Mouse (Mus musculus): ENCODE data around the gene Samd4b.
"Not testable (repeated sequence)": the region's sequence is repeated elsewhere in the genome, so short reads cannot be mapped to it uniquely, and the experiment has no call there.

The Samd4b gene

DNA sequence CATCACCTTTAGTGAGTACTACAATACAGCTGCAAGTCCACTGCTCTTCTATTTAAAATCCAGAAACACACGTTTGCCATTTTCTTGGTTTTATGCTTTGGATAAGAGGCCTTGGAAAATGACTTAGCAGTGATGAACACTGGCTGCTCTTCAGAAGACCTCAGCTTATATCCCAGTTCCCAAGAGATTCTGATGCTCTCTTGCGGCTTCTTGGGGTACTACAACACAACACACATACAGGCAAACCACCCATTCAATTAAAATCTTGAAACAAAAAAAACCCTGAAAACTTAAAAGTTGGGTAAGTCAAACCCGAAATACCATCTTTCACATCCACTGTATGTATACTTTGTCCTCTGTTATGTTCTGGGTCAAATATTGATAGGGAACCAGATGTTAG is 199.9 kb downstream of the Samd4b start:
- DNase-seq (ENCODE audit: low spot score): no peak

- DNase-seq (ENCODE audit: low spot score): no peak
These were observed 202.5 kb downstream of the Samd4b start for GRCm38 (mm10) chr7:28395425-28395824.

DNA sequence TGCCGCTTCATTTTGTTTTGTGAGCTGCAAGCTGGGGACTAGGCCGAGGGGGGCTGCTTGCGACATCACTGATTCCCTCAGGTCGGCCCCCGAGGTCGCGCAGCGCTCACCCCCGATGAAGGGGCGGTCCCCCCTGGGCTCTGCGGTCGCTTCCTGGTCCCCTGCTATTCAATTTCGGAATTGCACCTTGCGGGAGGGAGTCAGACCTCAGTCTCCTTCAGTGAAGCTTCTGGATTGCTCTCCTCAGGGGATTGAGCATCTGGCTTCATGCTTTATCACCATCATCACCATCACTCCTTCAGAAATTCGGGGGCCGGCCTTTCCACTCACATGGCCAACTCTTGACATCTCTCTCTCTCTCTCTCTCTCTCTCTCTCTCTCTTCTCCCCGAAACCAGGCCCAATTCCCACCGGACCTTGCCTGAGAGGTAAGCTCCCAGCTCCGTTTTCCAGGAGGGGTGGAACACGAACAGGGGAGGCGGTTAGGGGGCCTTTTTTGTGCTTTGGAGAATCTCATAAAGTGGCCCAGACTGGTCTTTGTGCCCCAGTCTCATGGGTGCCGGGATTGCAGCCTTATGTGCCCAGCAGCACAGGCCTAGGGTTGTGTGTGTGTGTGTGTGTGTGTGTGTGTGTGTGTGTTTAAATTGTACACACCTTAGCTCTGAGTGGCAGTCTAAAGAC is 204.5 kb downstream of the Samd4b start:
- no peak for DNase-seq (ENCODE audit: low spot score)

- peak; percentile 92 for DNase-seq (ENCODE audit: low spot score)
These were observed 205.3 kb downstream of the Samd4b start, which contains the start of the genes Med29 and Paf1 for GRCm38 (mm10) chr7:28392429-28393271. TSS of gene Med29 (minus strand) at chr7:28392708. TSS of gene Paf1 (plus strand) at chr7:28392951.

GRCm38 (mm10) chr7:28390331-28390730 is 207.6 kb downstream of the Samd4b start:
- no peak for DNase-seq (ENCODE audit: low spot score)

DNA sequence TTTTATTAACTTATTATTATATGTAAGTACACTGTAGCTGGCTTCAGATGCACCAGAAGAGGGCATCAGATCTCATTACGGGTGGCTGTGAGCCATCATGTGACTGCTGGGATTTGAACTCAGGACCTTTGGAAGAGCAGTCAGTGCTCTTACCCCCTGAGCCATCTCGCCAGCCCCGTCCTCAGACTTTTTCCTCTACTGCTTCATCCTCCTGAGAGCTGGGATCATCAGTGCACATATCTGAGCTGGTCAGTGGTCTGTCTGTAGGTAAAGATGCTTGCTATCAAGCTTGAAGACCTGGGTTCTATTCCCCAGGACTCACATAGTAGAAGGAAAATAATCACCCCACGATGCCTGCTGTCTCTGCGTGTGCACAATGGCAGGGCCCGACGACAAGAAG is 210.6 kb downstream of the Samd4b start:
- DNase-seq (ENCODE audit: low spot score): not testable (repeated sequence)

GRCm38 (mm10) chr7:28386877-28387276 is 211.1 kb downstream of the Samd4b start:
- not testable (repeated sequence) for DNase-seq (ENCODE audit: low spot score)

DNA sequence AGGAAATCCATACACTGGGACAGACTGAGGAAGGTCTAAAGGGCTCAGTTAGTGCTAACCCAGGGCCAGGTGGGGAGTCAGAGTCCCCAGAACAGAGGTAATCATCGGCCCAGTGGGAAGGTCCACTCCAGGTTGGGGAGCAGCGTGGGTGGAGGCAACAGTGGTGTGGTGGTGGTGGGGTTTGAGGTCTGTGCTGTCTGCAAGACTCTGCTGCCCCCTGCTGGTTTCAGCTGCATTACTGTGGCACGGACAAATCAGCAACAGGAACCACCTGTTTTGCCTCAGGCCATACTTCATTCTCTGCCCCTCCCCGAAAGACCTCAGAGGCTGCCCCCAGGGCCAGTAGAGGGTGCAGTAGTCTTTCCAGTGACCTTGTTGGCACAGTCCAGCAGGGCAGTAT is 211.5 kb downstream of the Samd4b start:
- peak; percentile 80 for DNase-seq (ENCODE audit: low spot score)

DNA sequence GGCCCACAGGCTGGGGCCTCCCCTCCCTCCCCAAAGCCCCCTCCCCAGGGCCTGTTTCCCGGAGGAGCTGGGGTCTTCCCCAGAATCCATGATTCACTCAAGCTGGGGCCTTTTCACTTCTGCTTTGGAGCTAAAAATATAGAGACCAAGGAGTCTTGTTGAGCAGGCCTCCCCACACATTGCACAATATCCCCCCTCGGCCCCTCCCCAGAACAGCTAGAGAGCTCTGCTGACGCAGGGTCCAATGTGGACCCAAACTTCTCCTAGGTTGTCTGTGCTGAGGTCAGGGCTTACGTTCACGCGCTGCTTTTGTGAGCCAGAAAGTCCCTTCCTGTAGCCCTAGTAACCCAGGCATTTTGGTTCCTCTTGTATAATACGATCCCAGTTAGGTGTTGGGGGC is 211.9 kb downstream of the Samd4b start:
- no peak for DNase-seq (ENCODE audit: low spot score)

DNA sequence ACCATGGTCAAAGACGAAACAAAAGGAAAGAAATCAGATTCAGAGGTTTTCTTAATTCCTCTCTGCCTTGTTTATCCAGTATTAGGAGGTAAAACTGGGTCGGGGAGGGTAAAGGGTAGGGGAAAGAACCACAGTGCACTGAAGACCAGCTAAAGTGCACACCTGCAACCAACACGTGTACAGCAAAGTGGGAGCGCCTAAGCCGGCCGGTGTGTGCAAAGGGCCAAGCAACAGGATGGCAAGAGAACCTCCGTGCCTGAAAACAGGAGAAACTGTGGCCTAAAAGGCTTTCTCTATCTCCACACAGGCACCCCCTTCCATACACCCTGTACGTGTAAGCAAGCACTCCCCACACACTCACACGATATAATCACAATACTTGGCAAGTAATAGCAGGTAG is 212.7 kb downstream of the Samd4b start:
- no peak for DNase-seq (ENCODE audit: low spot score)

DNA sequence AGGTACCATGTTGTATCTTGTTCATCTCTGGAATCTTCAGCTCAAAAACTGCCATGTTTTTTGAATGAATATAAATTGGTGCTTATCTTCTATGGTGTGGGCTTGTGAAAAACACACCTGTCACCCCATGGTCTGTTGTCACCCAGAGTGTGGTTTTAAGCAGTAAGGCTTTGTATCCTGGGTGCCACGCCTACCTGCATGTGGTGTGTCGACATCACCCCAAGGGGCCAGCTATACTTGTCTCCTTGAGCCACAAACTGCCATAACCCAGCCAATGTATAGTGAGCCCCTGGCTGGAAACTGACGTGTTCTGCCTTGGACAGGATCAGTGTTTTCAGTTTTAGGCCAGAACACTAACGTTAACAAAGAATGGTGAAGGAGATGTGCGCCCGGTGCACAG is 213.8 kb downstream of the Samd4b start:
- DNase-seq (ENCODE audit: low spot score): no peak

- DNase-seq (ENCODE audit: low spot score): no peak
These were observed 214.3 kb downstream of the Samd4b start for GRCm38 (mm10) chr7:28383606-28384005.

DNA sequence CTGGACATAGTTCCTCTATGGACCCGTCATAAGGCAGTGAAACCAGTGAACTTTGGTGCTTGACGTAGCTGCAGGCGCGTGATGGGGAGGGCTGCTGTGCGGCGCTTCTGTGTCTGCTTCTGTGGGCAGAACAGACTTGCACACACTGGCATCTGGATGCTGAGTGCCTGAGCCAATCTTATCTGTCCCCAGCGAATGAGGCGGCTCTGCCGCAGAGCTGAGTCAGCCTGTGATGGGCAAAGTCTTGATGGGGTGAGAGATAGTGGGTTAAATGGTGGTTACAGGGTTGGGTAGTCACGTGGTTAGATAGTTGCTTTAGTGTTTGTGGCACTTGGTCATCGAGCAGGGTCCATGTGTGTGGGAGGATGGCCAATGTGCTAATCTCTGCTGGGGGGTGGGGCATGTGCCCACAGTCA is 215.0 kb downstream of the Samd4b start:
- DNase-seq (ENCODE audit: low spot score): no peak

GRCm38 (mm10) chr7:28382347-28382951 is 215.5 kb downstream of the Samd4b start:
- no peak for DNase-seq (ENCODE audit: low spot score)

DNA sequence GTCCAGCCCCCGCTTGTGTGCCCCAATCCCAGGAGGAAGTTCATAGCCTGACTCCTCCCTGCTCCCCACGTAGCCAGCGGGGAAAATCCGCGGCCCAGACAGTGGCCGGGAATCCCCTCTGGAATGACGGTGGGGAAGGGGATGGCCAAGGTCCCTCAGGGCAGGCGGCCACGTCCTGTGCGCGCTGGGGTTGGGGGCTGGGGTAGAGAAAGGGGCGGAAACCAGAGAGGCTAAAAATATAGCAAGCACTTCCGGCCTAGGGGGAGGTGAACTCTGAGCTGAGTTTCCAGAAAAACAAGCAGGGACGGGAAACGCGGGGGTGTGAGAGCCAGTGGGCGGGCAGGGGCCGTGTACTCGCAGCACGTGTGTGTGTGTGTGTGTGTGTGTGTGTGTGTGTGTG is 216.0 kb downstream of the Samd4b start:
- DNase-seq (ENCODE audit: low spot score): peak; percentile 79

DNA sequence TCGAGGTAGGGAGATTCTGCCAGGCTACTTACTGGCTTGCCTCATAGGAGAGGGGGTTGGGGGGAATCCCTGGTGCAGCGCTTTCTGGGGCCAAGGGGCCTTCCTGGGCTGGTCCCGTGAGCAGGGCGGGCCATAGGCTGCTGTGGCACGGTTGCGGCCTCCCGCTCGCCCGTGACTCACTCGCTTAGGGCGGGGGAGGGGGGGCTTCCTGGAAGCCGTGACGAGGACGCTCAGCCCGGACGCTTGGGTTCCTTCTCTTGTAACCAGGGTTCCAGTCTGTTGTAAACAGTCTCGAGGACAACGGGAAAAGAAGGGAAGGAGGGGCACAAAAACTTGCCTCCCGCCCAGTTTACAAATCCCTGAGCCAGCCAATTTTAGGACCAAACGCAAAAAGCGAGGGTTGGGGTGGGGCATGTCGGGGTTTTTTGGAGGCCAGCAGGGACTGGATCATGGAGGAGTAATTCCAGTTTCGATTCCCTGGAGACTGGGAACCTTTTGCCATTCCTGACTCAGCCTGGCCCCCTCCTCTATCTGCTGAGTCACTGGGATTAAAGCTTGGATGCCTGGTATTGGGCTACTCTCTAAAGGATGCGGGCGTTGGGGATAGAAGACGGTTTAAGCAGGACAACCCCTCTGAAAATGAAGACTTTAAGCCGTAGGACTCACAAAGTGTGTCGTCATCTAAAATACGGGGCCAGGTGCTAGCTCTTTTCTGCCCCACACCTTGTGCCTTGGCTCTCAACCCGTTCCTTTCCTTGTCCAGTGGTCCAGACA is 216.7 kb downstream of the Samd4b start:
- DNase-seq (ENCODE audit: low spot score): peak; percentile 78

DNA sequence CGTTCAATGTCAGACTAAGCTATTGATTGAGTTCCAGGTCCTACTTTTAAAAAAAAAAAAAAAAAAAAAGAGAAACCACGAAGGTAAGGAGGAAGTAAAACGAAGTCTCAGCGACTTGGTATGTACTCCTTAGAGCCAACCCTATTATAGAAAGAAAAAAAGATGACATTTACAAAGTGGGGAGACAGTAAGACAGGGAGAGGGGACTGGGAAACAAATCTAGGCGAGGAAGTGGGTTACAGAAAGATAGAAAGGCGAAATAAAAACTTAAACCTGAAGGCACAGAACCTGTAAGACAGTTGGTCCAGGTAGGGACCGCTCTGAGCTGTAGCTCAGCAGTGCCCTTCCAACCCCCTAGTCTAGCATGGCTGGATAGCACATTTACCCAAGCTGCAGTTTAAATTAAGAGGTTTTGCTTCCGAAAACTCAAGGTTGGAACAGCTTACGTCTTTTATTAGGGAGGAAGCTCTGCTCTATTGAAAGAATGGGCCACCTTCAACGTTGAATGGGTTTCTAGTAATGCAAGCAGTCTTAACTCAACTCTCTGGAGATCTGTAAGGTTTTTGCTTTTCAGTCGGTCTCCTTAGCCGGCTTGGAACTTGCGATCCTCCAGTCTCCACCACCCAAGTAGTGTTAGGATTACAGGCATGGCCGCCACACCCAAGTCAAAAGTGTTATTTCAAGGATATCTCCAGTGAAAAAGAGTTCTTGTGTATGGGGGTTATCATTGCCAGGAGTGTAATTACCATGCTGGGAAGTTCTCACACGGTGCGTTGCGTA is 217.5 kb downstream of the Samd4b start, which contains the start of gene Zfp36:
Gene Zfp36 (minus strand): TSS at position 17 of the 780 bp plus-strand sequence.
- no peak for DNase-seq (ENCODE audit: low spot score)

GRCm38 (mm10) chr7:28378769-28379651 is 218.9 kb downstream of the Samd4b start:
- peak; percentile 94 for DNase-seq (ENCODE audit: low spot score)

DNA sequence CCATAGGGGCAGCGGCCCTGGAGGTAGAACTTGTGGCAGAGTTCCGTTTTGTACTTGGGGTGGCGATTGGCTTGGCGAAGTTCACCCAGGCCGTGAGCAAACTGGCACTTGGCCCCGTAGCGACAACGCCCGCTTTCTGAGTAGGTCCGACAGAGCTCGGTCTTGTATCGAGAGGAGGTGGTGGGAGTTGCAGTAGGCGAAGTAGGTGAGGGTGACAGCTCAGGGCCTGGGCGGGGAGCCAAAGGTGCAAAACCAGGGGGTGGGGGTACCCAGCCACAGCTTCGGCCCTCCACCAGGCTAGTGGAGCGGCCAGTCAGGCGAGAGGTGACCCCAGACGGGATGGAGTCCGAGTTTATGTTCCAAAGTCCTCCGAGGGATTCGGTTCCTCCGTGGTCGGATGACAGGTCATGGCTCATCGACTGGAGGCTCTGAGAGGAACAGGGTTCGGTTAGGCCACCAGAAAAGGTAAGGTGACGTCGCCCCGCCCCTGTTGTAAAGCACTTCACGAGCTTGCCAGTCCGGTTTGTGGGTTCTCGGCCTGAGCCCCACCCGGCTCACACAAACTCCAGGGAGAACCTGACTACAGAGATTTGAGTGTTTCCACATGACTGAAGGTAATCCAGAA is 219.8 kb downstream of the Samd4b start:
- peak; percentile 52 for DNase-seq (ENCODE audit: low spot score)

All from ovary, postnatal 36 days (tissue).